Mouse (Mus musculus) T-helper 2 cell (primary cell): Measurements from ENCODE around the gene Chst4.

ENCODE experiments used
- in situ Hi-C: fragments of 300-600 bp; cut with MboI, MseI; formaldehyde crosslinking; loops from one replicate; pipeline ENCODE4 v1.15.1; 2025; ENCODE audit warnings: high pct_unique_total_duplicates

The Chst4 gene

DNA sequence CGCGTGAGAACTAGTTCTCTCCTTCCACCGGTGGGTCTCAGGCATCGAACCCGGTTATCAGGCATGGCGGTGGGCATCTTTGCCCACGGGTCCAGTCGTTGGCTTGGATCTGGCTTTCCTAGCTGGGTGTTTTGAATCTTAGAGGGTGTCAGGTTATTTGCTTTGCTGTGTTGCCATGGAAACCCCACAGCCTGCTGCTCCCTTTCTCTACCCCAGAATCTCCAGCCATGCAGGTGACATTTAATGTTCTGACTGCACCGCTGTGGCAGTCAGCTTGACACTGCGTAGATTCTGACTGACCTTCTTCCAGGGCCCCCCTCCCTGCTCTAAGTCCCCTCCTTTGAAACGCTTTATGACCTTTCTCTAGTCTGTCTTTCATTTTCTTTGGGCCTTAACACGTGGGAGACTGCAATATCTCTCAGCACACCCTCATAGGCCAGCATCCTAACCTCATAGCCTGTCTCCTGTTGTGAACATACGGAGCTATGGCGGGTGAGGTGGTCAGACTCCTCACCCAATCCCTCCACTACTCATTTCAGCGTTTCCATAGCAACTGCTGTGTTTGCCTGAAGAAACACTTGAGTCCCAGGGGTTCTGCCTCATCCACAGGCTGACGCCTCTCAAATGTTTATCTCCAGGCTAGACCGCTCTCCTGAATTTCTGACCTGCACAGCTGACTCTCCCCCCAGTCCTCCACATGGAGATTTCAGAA, 33.1 kb downstream of the Chst4 start:
- in situ Hi-C loops = no loop called here

DNA sequence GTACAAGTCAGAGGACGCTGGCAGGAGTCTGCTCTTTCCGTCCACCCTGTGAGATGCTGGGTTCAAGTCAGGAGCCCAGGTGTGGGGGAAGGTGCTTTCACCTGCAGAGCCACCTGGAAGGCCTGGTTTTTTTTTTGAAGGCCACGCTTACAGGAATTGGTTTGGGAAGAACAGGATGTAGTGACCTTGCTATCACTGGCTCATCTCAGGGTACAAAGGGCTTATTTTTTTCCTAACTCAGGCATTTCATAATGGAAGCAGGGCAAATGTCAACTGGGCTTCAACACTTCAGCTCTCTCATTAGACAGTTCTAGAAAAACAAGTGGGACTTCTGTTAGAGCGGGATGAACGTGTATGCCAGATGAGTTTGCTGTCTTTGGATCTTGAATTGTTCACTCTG, 35.2 kb downstream of the Chst4 start:
- in situ Hi-C loops = no loop called here

DNA sequence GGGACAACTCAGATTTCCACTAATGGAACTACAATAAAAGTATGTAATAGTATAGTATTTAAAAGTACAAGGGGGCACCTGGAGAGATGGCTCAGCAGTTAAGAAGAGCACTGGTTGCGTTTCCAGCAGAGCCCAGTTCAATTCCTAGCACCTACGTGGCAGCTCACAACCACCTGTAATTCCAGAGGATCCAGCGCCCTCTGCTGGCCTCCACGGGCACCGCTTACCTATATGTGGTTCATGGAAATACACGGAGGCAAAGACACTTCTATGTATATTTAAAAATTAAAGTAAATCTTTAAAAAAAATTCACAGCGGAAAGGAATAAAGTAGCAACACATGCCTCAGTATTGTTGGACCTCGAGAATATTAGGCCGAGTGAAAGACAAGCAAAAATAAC, 36.6 kb downstream of the Chst4 start:
- in situ Hi-C loops = no loop called here

DNA sequence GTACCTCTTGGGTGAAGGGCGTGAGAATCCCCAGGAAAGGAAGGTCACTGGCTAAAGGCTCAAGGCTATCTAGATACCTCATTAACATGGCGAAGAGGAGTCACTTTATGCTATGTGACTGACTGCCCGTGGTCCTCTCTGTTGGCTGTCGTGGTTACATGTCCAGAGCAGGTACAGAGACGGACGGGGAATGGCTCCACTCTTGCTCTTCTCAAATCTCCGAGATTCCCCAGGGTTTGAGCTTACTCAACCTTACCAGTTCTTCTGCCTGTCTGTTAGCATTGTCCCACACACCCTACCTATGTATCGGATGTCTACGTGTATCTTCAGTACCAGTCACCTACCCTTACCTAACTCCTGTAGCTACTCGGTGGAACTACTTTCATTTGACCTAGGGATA, 39.6 kb downstream of the Chst4 start:
- in situ Hi-C loops = no loop called here

DNA sequence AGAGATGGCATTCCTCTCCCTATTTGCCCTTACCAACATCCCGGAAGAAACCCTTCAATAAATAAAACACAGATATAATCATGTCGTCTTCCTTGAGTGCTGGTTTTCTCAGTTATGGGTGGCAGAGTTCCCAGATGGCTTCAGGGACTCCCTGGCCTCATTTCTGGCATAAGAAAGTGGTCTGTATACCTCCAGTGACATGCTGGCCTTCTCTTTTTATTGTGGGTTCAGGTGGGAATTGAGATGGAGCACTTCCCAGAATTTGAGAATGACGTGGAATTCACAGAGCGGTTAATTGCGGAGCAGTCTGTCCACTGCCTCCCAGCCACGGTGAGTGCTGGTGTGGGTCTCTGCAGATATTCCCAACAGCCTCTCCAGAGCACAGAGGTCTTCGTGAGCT, 41.5 kb downstream of the Chst4 start:
- in situ Hi-C loops = no loop called here

DNA sequence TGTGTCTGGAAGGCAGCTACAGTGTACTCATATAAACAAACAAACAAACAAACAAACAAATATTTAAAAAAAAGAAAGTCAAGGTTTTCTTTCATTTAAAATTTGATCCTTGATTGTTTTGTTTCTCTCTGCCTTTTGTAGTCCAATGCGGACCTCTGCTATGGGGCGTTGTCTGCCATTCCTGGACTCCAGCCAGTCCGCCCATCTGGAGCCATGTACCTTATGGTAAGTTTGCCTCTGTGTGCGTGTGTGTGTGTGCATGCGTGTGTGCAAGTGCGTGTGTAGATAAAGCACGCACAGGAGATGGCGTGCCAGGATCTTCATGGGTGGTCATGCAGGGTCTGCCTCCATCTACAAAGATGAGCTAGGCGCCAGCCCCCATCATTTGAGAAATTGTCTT, 42.2 kb downstream of the Chst4 start:
- in situ Hi-C loops = no loop called here

DNA sequence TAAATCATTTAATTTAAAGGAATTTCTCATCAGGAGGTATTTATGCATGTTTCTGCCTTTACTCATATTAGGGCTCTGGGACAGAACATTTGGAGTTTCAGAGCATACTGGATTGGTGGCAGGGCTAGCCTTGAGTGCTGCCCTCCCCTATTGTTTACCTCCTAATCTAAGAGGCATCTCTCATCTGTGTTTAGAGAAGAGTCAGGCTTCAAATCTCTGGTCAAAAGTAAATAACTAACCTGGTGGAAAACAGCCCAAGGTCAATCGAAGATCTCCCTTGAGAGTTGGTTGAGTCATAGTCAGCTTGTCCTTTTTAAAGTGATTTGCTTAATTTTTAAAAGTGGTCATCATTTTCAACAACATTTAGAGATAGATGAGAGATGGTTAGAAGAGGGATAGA, 46.6 kb downstream of the Chst4 start:
- in situ Hi-C loops = no loop called here

DNA sequence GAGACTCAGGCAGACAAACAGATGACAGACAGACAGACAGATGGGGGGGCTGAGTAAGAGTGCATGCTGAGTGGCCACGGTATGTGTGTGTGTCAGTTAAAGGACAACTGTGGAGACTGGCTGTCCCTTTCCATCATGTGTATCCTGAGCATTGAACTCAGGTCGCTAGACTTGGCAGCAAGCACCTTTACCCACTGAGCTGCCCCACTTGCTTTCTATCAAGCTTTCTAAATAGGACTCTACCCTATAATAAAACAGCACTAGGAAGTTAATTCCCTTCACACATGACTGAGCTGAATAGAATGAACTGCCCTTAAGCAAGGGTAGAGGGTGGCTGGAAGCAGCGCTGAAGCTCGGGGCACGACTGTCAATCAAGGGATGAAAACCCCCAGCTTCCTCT, 47.4 kb downstream of the Chst4 start:
- in situ Hi-C loops = no loop called here

DNA sequence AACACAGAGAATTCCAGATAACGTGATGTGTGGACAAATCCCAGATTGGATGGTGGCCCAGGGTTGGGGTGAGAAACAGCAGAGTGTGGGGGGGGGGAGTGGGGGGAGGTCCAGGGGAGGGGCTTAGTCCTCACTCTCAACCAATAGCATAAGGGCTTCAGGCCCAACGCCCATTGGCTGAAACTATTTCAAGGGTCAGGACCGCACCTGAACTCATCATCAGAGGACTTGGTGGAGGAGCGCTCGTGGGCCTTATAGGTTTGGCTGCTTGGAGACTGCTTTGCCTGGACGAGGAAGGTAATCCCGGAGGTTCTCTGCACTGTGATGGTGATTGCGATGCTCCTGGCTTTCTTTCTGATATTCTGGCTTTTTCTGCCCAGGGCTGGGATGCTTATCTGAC, 49.3 kb downstream of the Chst4 start, which contains the start of gene Tat:
Gene Tat, plus strand, starts transcription at position 214 of the 400 bp plus-strand sequence.
- in situ Hi-C loops = no loop called here

DNA sequence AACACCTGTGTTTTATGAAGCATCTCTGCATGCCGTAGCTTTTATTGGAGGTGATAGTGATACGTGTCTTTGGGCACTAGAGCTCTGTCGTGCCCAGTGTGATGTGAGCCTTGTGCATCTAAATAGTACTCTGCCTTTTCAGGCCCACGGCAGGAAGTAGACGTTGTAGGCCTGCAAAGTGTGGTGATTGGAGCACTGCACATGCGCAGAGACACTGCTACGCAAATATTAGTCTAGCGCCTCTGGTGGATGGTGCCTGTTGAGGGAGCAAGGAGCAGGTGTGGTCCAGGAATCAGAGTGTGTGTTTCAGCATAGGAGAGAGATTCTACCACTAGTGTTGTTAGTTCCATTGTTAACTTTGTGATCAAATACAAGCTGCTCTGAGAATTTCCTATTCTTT, 50.4 kb downstream of the Chst4 start:
- in situ Hi-C loops = no loop called here

DNA sequence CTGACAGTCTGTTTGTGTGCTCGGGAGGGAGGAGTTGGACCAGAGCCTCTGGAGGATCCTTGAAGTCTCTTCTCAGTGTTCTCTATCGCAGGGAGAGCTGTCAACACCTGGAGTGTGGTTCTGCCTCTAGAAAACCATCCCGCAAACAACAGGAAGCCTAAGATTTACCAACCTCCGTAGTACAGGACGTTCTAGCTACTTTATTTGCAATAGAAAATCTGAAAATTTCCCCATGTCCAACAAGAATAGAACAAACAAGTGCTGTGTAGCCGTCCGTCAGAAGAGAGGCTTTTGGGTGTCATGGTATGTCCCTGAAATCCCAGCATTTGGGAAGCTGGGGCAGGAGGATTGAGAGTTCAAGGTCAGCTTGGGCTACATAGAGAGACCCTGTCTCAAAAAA, 51.8 kb downstream of the Chst4 start:
- in situ Hi-C loops = no loop called here

DNA sequence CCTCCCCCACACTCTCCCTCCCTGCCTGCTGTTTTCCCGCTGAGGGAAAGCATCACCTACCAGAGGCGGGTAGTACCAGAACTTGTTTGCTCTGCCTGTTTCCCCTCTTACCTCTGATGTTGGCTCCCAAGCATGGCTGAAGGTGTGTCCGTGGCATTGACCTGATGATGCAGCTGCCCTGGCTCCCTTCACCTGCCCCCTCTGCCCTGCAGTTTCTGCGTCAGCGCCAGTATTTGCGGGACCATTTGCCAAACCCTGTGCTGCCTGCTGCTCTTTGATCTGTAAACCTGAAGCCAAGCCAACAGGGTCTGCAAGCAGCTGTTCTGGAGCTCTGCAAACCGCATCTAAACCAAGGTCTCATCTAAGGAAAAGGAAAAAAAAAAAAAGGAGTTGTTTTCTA, 53.2 kb downstream of the Chst4 start:
- in situ Hi-C loops = no loop called here

DNA sequence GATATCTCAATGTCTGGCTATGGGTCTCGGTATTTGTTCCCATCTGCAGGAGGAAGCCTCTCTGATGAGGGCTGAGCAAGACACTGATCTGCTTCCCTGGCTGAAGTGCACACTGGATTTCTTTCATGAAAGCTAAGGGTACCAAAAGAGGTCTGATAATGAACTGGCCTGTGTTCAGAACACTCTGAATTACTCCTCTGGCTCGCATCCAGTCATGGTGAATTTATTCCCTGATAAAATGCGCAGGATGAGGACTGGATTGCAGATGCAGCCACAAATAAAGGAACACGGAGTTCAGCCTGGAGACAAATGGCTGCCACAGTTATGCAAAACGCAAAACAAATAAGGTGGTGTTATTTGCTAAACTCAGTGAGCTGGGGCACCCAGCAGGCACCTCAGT, 55.6 kb downstream of the Chst4 start:
- in situ Hi-C loops = no loop called here

DNA sequence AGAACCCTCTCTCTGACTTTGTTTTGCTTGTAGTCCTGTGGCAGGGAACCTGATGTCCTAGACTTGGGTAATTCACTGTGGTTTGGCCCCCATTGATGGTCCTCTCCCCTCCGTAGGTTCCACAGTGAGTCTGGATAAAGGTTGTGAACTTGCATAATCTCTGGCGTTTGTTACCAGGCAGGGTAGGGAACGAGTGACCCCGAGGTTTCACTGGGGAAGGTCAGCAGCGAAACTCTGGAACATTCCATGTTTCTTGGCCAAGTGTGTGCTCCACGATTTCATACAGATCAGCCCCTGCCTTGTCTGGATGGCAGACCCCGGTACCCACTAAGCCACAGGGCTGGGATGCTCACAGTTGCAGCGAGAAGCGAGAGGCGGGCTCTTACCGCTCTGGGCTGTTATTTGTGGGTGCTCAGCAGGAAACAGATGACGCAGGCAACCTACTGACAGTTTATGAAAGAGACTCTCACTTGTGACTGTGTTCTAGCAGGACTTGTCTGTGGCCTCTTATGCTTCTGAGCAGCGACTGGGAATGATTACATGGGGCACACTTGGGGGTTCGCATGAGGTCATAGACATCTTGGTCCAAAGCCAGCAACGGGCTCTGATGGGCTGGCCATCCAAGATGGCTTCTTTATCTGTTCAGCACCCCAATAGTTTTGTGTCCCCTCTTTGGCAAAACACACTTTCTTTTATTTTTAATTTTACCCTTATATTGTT, 57.0 kb downstream of the Chst4 start:
- in situ Hi-C loops = no loop called here

DNA sequence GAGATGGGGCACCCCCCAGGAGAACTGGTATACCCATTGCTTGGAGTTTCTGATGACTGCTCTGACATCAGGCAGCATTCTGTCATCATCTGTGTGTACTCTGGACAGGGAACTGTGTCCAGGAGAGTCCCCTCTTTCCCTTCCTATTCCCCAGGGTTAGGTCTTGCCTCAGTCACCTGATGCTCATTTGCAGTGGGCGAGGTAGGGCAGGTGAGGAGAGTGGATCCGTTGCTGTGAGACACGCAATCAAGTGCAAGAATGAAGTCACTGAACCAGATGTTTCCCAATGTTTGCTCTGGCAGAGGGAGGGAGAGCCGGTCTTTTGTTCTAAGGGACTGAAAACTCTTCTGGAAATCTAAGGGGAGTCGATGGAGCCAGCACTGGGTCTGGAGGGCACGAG, 60.2 kb downstream of the Chst4 start:
- in situ Hi-C loops = no loop called here
